Mouse (Mus musculus): ENCODE measurements around the gene 2210011C24Rik.

- TF ChIP-seq POLR2A (IDR thresholded peaks at IDR 0.05; ENCODE audit: borderline replicate concordance, insufficient read depth, low read length) (no peak), CTCF (IDR thresholded peaks at IDR 0.05; ENCODE audit: borderline replicate concordance, insufficient read depth, low read depth, low read length) (no peak)
Measured at GRCm38 (mm10) chr8:84046505-84046904, 34.5 kb upstream of the 2210011C24Rik start.
